Mouse (Mus musculus) neutrophil, adult 5-6 weeks (primary cell): ENCODE measurements at regions not wholly inside any gene's neighbourhood (a gene's known extent, or its start where the extent isn't known, plus 50 kb on each side); places are given as distances from the start of the nearest gene placed in this dataset.

Source experiments
- ATAC-seq: fragments of 151-379, 151-347 bp; 2 replicates; pipeline ENCODE4 v1.8.0; 2017; ENCODE audit warnings: mild to moderate bottlenecking, moderate TSS enrichment; ENCODE audit not compliant: insufficient number of reproducible peaks, poor library complexity, low FRiP score, severe bottlenecking; ENCODE audit errors: extremely low read depth

- no peak for ATAC-seq
Measured at GRCm38 (mm10) chr5:97563724-97564123, 106.9 kb upstream of the Gk2 start.

GRCm38 (mm10) chr5:97554274-97554673 is 97.5 kb upstream of the Gk2 start:
- no peak for ATAC-seq

GRCm38 (mm10) chr5:97553122-97553521 is 96.3 kb upstream of the Gk2 start:
- no peak for ATAC-seq

- ATAC-seq: no peak
Measured at GRCm38 (mm10) chr5:97537492-97538257, 80.9 kb upstream of the Gk2 start.

GRCm38 (mm10) chr5:97533733-97534132 is 76.9 kb upstream of the Gk2 start:
- ATAC-seq: no peak

- no peak for ATAC-seq
Measured at GRCm38 (mm10) chr5:97527555-97527954, 70.7 kb upstream of the Gk2 start.
